Mouse (Mus musculus): ENCODE measurements around the gene Vps11.
A peak's percentile ranks its signal among the peaks of the same experiment; 100 is the strongest.
"Not testable (repeated sequence)": the region's sequence is repeated elsewhere in the genome, so short reads cannot be mapped to it uniquely, and the experiment has no call there.

Vps11 gene

GRCm38 (mm10) chr9:44373386-44373785 lies 11.9 kb upstream of the Vps11 start:
- no peak for DNase-seq

- peak; percentile 27 for DNase-seq
Observed at GRCm38 (mm10) chr9:44364480-44364879, 3.0 kb upstream of the Vps11 start.

- DNase-seq = not testable (repeated sequence)
Observed at GRCm38 (mm10) chr9:44361931-44362330, 461 bp upstream of the Vps11 start.

- DNase-seq = peak; percentile 46
Observed at GRCm38 (mm10) chr9:44357207-44357606, 4.3 kb downstream of the Vps11 start.

- no peak for DNase-seq
Observed at GRCm38 (mm10) chr9:44353142-44353541, 8.3 kb downstream of the Vps11 start.

GRCm38 (mm10) chr9:44352337-44352736 lies 9.1 kb downstream of the Vps11 start:
- no peak for DNase-seq

- DNase-seq = no peak
Observed at GRCm38 (mm10) chr9:44351396-44351795, 10.1 kb downstream of the Vps11 start.

- no peak for DNase-seq
Observed at GRCm38 (mm10) chr9:44348546-44348945, 12.9 kb downstream of the Vps11 start.

- no peak for DNase-seq
Observed at GRCm38 (mm10) chr9:44347621-44348020, 13.8 kb downstream of the Vps11 start.

- DNase-seq = no peak
Observed at GRCm38 (mm10) chr9:44347166-44347565, 14.3 kb downstream of the Vps11 start.

- DNase-seq = no peak
Observed at GRCm38 (mm10) chr9:44345570-44346433, 15.7 kb downstream of the Vps11 start.

GRCm38 (mm10) chr9:44343781-44344421 lies 17.6 kb downstream of the Vps11 start, which contains the start of gene Hmbs:
Gene Hmbs, minus strand, starts transcription at chr9:44344228.
- peak; percentile 89 for DNase-seq

- DNase-seq = no peak
Observed at GRCm38 (mm10) chr9:44343290-44343689, 18.2 kb downstream of the Vps11 start.

GRCm38 (mm10) chr9:44342605-44343004 lies 18.9 kb downstream of the Vps11 start:
- no peak for DNase-seq

GRCm38 (mm10) chr9:44342173-44342572 lies 19.3 kb downstream of the Vps11 start:
- no peak for DNase-seq

- no peak for DNase-seq
Observed at GRCm38 (mm10) chr9:44341487-44341886, 20.0 kb downstream of the Vps11 start.

GRCm38 (mm10) chr9:44338574-44338973 lies 22.9 kb downstream of the Vps11 start:
- no peak for DNase-seq

- DNase-seq = no peak
Observed at GRCm38 (mm10) chr9:44337436-44338169, 23.9 kb downstream of the Vps11 start.

GRCm38 (mm10) chr9:44336964-44337363 lies 24.5 kb downstream of the Vps11 start:
- no peak for DNase-seq

GRCm38 (mm10) chr9:44336513-44336912 lies 25.0 kb downstream of the Vps11 start:
- DNase-seq = not testable (repeated sequence)

- no peak for DNase-seq
Observed at GRCm38 (mm10) chr9:44336093-44336406, 25.4 kb downstream of the Vps11 start.

GRCm38 (mm10) chr9:44335331-44336092 lies 26.0 kb downstream of the Vps11 start:
- DNase-seq = peak; percentile 59

Data from thymus, postnatal 25 days (tissue).